Mouse (Mus musculus) olfactory bulb, adult 2 months (tissue): ENCODE results near the gene Adcyap1r1. TPM values are rescaled to one million over a fixed set of nuclear protein-coding genes. Genes with fewer than 3 reads are reported as not detected.

ENCODE experiments used
- H3K27ac ChIP-seq: fragments of 200-500 bp; 2 replicates; pipeline ENCODE4 v1.5.1; 2012; ENCODE audit warnings: low read depth, low read length; ENCODE audit not compliant: insufficient read depth
- H3K4me1 ChIP-seq: fragments of 200-500 bp; 2 replicates; pipeline ENCODE4 v1.6.1; 2012; ENCODE audit warnings: low read length; ENCODE audit not compliant: control insufficient read depth, insufficient read depth
- H3K4me3 ChIP-seq: fragments of 200-500 bp; 2 replicates; pipeline ENCODE4 v1.5.1; 2012; ENCODE audit warnings: mild to moderate bottlenecking, low read depth, low read length, moderate library complexity; ENCODE audit not compliant: insufficient read depth
- CTCF ChIP-seq: fragments of 200-500 bp; IDR thresholded peaks from 2 replicates; pipeline ENCODE4 v1.5.1; 2012; ENCODE audit warnings: low read depth, mild to moderate bottlenecking, low read length, moderate library complexity; ENCODE audit not compliant: insufficient read depth
- POLR2A ChIP-seq: fragments of 200-500 bp; IDR thresholded peaks from 2 replicates; pipeline ENCODE4 v1.6.1; 2012; ENCODE audit warnings: mild to moderate bottlenecking, low read depth, low read length, moderate library complexity; ENCODE audit not compliant: insufficient read depth
- WGBS: fragments of 180-500 bp; shearing (Covaris S2); methylation state at CpG from one replicate; pipeline ENCODE4 v1.1.7; 2018; 5-methylcytosine and 5-hydroxymethylcytosine counted together
- polyA plus RNA-seq: library from polyadenylated mRNA; stranded (reverse); fragments of >200 nt; gene quantifications from 2 replicates; pipeline ENCODE4 v1.2.4, GENCODE M21; 2012; ENCODE audit warnings: low replicate concordance; ENCODE audit not compliant: missing spikeins, insufficient read depth, insufficient read length

Gene Adcyap1r1
- polyA plus RNA-seq, 1 experiment, result not detected

GRCm38 (mm10) chr6:55504797-55505488, 53.2 kb downstream of the Adcyap1r1 start:
- Histone ChIP-seq H3K4me1 (no peaks in the 10 kb centered on the region), H3K27ac (no peak overlapping the region), H3K4me3 (no peak overlapping the region)
- 83% methylated on average over 2 of the region's 2 CpGs for WGBS
- TF ChIP-seq CTCF (no peak), POLR2A (no peak)

GRCm38 (mm10) chr6:55506519-55506918, 54.7 kb downstream of the Adcyap1r1 start:
- Histone ChIP-seq H3K27ac (no peak overlapping the region), H3K4me1 (peaks cover 3% of the 10 kb centered on the region; the same call in 1 of the 2 replicates), H3K4me3 (no peak overlapping the region)
- TF ChIP-seq POLR2A, result no peak
- no peak for TF ChIP-seq CTCF
- 89% methylated on average over 4 of the region's 4 CpGs for WGBS

- 91% methylated on average over 6 of the region's 6 CpGs for WGBS
- Histone ChIP-seq H3K27ac (no peak overlapping the region), H3K4me1 (peaks cover 3% of the 10 kb centered on the region; the same call in 1 of the 2 replicates), H3K4me3 (no peak overlapping the region)
- TF ChIP-seq POLR2A (no peak), CTCF (no peak)
These were observed 57.5 kb downstream of the Adcyap1r1 start for GRCm38 (mm10) chr6:55509130-55509870.

GRCm38 (mm10) chr6:55511212-55512065, 59.7 kb downstream of the Adcyap1r1 start:
- WGBS, result 34% methylated on average over 12 of the region's 12 CpGs
- Histone ChIP-seq H3K27ac (no peak overlapping the region), H3K4me3 (no peak overlapping the region), H3K4me1 (peaks cover 3% of the 10 kb centered on the region; the same call in 1 of the 2 replicates)
- TF ChIP-seq CTCF (peak; percentile 61), POLR2A (no peak)

GRCm38 (mm10) chr6:55512066-55512703, 60.4 kb downstream of the Adcyap1r1 start:
- no peak for TF ChIP-seq CTCF
- TF ChIP-seq POLR2A, result no peak

GRCm38 (mm10) chr6:55513477-55513876, 61.7 kb downstream of the Adcyap1r1 start:
- H3K4me1 ChIP-seq, result peaks cover 3% of the 10 kb centered on the region; the same call in 1 of the 2 replicates
- no peak overlapping the region for H3K4me3 ChIP-seq
- WGBS, result 76% methylated on average over 5 of the region's 5 CpGs
- TF ChIP-seq CTCF (no peak), POLR2A (no peak)
- H3K27ac ChIP-seq, result no peak overlapping the region

More at GRCm38 (mm10) chr6:55512066-55512703, 60.4 kb downstream of the Adcyap1r1 start:
- Histone ChIP-seq H3K4me3 (no peak overlapping the region), H3K27ac (no peak overlapping the region), H3K4me1 (peaks cover 3% of the 10 kb centered on the region; the same call in 1 of the 2 replicates)
- 18% methylated on average over 19 of the region's 19 CpGs for WGBS

- 18% methylated on average over 11 of the region's 11 CpGs for WGBS
- Histone ChIP-seq H3K4me1 (no peaks in the 10 kb centered on the region), H3K27ac (no peak overlapping the region), H3K4me3 (no peak overlapping the region)
- no peak for TF ChIP-seq POLR2A
- TF ChIP-seq CTCF, result peak; percentile 74
These were observed 67.9 kb downstream of the Adcyap1r1 start for GRCm38 (mm10) chr6:55519605-55520201.

- Histone ChIP-seq H3K4me1 (no peaks in the 10 kb centered on the region), H3K27ac (no peak overlapping the region), H3K4me3 (no peak overlapping the region)
- TF ChIP-seq POLR2A (no peak), CTCF (no peak)
- WGBS, result 40% methylated on average over 11 of the region's 11 CpGs
These were observed 68.7 kb downstream of the Adcyap1r1 start for GRCm38 (mm10) chr6:55520237-55521095.
